Mouse (Mus musculus) cerebellum, postnatal 14 days (tissue): ENCODE measurements around the gene Ngly1.

Experiments used
- DNase-seq, 2 experiments: peaks; one replicate each; pipeline ENCODE4 v3.0.0; 2021; ENCODE audit warnings: mixed read lengths in 2 of 2

The Ngly1 gene

DNA sequence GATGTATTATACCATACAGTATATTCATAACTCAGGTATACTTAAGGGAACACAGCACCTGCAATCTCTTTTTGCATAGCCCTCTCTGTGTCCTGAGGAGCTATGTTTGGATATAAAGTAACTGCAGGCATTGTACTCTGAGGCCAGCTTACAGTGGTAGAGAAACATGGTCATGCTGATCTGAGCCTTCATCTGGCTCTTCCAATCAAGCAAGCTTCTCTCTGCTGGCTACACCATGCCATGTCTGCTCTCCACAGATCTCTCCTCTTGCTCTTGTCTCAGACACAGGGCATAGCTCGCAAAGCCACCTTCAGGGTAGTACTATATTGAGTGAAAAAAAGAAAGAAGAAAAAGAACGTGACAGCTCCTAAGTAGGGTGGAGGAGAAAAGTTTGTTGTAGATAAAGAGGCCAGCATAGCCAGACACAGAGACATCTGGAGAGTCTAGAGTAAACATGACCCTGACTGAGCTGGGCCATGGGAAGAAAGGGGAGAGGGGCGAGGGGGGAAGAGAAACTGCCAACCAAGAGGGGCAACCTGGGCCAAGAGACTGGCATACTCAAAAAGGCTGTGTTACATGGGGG, 86.8 kb downstream of the Ngly1 start:
- DNase-seq: no peak

DNA sequence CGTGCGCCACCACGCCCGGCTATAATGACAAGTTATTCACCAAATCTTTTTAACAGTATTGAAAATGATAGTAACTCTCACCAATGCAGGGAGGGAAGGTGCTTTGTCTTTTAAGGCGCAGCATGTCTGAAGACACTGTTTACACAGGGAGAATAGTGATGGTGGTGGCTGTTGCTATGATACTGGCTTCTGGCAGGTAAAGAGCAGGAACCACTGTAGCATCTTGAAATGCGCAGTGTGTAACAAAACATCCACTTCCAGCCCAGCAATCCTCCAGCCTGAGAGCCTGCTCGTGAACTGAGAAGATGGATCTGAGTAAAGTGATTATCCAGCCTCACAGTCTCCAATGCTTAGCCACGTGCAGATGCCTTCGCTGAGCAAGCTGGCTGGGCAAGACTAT, 98.4 kb downstream of the Ngly1 start:
- DNase-seq: no peak

DNA sequence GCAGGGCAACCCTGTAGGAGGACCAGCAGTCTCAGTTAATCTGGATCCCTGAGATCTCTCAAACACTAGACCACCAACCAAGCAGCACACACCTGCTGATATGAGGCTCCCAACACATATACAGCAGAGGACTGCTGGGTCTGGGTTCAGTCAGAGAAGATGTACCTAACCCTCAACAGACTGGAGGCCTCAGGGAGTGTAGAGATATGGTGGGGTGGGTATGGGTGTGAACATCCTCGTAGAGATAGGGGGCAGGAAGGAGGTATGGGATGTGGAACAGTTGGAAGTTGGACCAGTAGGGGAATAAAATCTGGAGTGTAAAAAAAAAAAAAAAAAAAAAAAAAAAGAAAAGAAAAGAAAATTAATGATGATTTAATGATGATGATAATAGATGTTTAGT, 110.6 kb downstream of the Ngly1 start:
- DNase-seq: no peak
